Mouse (Mus musculus) kidney, adult 11 months (tissue): ENCODE results near the gene Mvd.

Experiments used
- DNase-seq: peaks from one replicate; pipeline ENCODE4 v3.0.0; 2022

Gene Mvd

GRCm38 (mm10) chr8:122454409-122454808 lies 11.2 kb upstream of the Mvd start:
- DNase-seq, result no peak

GRCm38 (mm10) chr8:122452154-122452553 lies 8.9 kb upstream of the Mvd start:
- DNase-seq, result no peak

GRCm38 (mm10) chr8:122451161-122451703 lies 8.0 kb upstream of the Mvd start:
- DNase-seq, result no peak

- DNase-seq, result no peak
These were observed 2.0 kb upstream of the Mvd start for GRCm38 (mm10) chr8:122445203-122445602.

GRCm38 (mm10) chr8:122444058-122444748 lies 981 bp upstream of the Mvd start:
- peak; percentile 92 for DNase-seq

- no peak for DNase-seq
These were observed 441 bp downstream of the Mvd start for GRCm38 (mm10) chr8:122442781-122443180.

GRCm38 (mm10) chr8:122442356-122442755 lies 866 bp downstream of the Mvd start:
- peak; percentile 40 for DNase-seq

- no peak for DNase-seq
These were observed 1.9 kb downstream of the Mvd start for GRCm38 (mm10) chr8:122441326-122441725.

GRCm38 (mm10) chr8:122439336-122439735 lies 3.9 kb downstream of the Mvd start:
- no peak for DNase-seq

GRCm38 (mm10) chr8:122437708-122438331 lies 5.4 kb downstream of the Mvd start:
- DNase-seq, result no peak

- no peak for DNase-seq
These were observed 6.6 kb downstream of the Mvd start for GRCm38 (mm10) chr8:122436586-122437125.

- no peak for DNase-seq
These were observed 7.1 kb downstream of the Mvd start for GRCm38 (mm10) chr8:122436146-122436545.

- no peak for DNase-seq
These were observed 7.8 kb downstream of the Mvd start for GRCm38 (mm10) chr8:122435375-122435774.

- no peak for DNase-seq
These were observed 9.8 kb downstream of the Mvd start for GRCm38 (mm10) chr8:122433269-122433905.

- peak; percentile 84 for DNase-seq
These were observed 10.6 kb downstream of the Mvd start, which contains the start of gene Cyba for GRCm38 (mm10) chr8:122432443-122433268. TSS of gene Cyba (minus strand) at chr8:122432930.

GRCm38 (mm10) chr8:122431694-122432442 lies 11.4 kb downstream of the Mvd start:
- DNase-seq, result peak; percentile 40

- DNase-seq, result peak; percentile 78
These were observed 12.6 kb downstream of the Mvd start for GRCm38 (mm10) chr8:122430646-122431045.

- DNase-seq, result peak; percentile 36
These were observed 13.1 kb downstream of the Mvd start for GRCm38 (mm10) chr8:122430058-122430636.

- no peak for DNase-seq
These were observed 15.1 kb downstream of the Mvd start for GRCm38 (mm10) chr8:122428163-122428562.

GRCm38 (mm10) chr8:122427607-122428006 lies 15.6 kb downstream of the Mvd start:
- no peak for DNase-seq

GRCm38 (mm10) chr8:122426145-122426544 lies 17.1 kb downstream of the Mvd start:
- DNase-seq, result no peak
